Mouse (Mus musculus): Measurements from ENCODE around the gene Ptms.
"Not testable (repeated sequence)": the region's sequence is repeated elsewhere in the genome, so short reads cannot be mapped to it uniquely, and the experiment has no call there.

Ptms gene

GRCm38 (mm10) chr6:124903580-124904151 lies 16.2 kb downstream of the Ptms start:
- peak; percentile 99 for DNase-seq

- no peak for DNase-seq
These were observed 18.1 kb downstream of the Ptms start for GRCm38 (mm10) chr6:124901851-124902250.

- DNase-seq = peak; percentile 49
These were observed 19.0 kb downstream of the Ptms start for GRCm38 (mm10) chr6:124900801-124901480.

GRCm38 (mm10) chr6:124900056-124900800 lies 19.7 kb downstream of the Ptms start:
- DNase-seq = peak; percentile 62

GRCm38 (mm10) chr6:124898359-124898758 lies 21.5 kb downstream of the Ptms start:
- no peak for DNase-seq

- DNase-seq = not testable (repeated sequence)
These were observed 25.8 kb downstream of the Ptms start for GRCm38 (mm10) chr6:124894113-124894512.

GRCm38 (mm10) chr6:124890997-124891396 lies 28.9 kb downstream of the Ptms start:
- no peak for DNase-seq

- no peak for DNase-seq
These were observed 31.3 kb downstream of the Ptms start for GRCm38 (mm10) chr6:124888555-124889125.

- no peak for DNase-seq
These were observed 31.9 kb downstream of the Ptms start, which contains the start of gene Cd4 for GRCm38 (mm10) chr6:124887986-124888385. TSS of gene Cd4 (minus strand) at chr6:124888221.

GRCm38 (mm10) chr6:124885956-124886381 lies 33.9 kb downstream of the Ptms start:
- no peak for DNase-seq

- DNase-seq = peak; percentile 84
These were observed 35.0 kb downstream of the Ptms start for GRCm38 (mm10) chr6:124884714-124885500.

GRCm38 (mm10) chr6:124883351-124883750 lies 36.6 kb downstream of the Ptms start:
- DNase-seq = no peak

GRCm38 (mm10) chr6:124881821-124882220 lies 38.1 kb downstream of the Ptms start:
- no peak for DNase-seq

GRCm38 (mm10) chr6:124879390-124879789 lies 40.5 kb downstream of the Ptms start:
- DNase-seq = no peak

GRCm38 (mm10) chr6:124874348-124874747 lies 45.6 kb downstream of the Ptms start:
- no peak for DNase-seq

GRCm38 (mm10) chr6:124866560-124866959 lies 53.3 kb downstream of the Ptms start:
- no peak for DNase-seq

- DNase-seq = no peak
These were observed 54.0 kb downstream of the Ptms start for GRCm38 (mm10) chr6:124865766-124866362.

Measured in cerebellum, adult 9-10 months (tissue).